Comparison of ENCODE assay signal across 8 mouse cellular contexts in the genomic region with DNA sequence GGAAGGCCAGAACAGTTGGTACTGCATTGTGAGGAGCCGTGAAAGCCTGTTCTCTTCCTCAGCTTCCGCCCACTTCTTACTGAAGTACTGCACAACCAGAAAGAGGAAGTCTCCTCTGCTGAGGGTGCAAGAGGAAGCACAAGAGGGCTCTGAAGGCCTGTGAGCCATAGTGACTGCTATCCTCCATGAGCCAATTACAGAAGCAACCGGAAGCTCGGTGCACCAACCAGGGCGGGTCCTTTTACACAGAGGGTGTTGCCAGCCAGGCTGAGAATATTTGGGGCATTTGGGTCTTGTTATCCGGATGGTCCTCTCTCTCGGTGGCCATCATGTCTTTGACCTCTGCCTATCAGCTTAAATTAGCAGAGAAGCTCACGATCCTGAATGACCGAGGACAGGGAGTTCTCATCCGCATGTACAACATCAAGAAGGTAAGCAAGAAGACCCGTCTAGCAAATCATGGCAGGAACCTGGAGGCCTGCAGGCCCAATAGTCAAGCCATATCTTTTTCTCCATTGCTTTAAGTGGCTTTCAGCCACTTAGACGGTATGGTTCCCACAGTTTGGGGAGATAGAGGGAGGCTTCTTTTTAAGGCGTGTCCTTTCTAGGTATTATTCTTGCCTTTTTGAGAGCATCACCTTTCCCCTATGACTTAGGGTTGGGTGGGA. TPM values are rescaled to one million over a fixed set of nuclear protein-coding genes. Genes with fewer than 3 reads are reported as not detected.
DNase-seq lines count a peak whose midpoint lies in the region; ATAC-seq lines count a peak whose summit lies in the region.

Gene Nckap1l (plus strand): TSS at position 244 of the 668 bp plus-strand sequence.

- peak; percentile 99 for ATAC-seq in megakaryocyte progenitor cell, adult 5-6 weeks (replicated peaks; ENCODE audit: poor library complexity)

- DNase-seq in right cerebral cortex, postnatal 10 days (ENCODE audit: low spot score in 2 of 2) = peak; percentile 59 to 61
- no peak for DNase-seq in right cerebral cortex, postnatal 4 days
- peak; percentile 83 for DNase-seq in c-Kit-positive CD71-negative TER-119-negative erythroid progenitor cells, embryonic 14.5 days (ENCODE audit: low read depth)
- peak; percentile 7 to 8 for DNase-seq in layer of hippocampus, adult 8-10 months (ENCODE audit: low spot score in 2 of 2)
- peak; percentile 77 for DNase-seq in thymus, postnatal 4 days
- no peak for DNase-seq in embryo, embryonic 11 days
- no peak for DNase-seq in Muller cell, postnatal 12 days (ENCODE audit: inconsistent ontology term)

RNA-seq across cellular contexts. Expression of gene Nckap1l, which starts in this region (rescaled TPM):
- 10 to 100 TPM in 2 of 4 experiments, 1 to 10 TPM in 2; 7.4 to 29.6 (median 17.0) TPM for total RNA-seq in layer of hippocampus, adult 8-10 months (2022)
- 65.0 and 67.1 TPM in 2 replicates for total RNA-seq in megakaryocyte progenitor cell, adult 5-6 weeks (2015)
- 90.8 and 94.4 TPM in 2 replicates for total RNA-seq in megakaryocyte progenitor cell, adult 5-6 weeks (2017)

Comparison
In these comparisons a context has a peak if more than half of its experiments do, and no peak if none do; other contexts are left out.
1. DNase-seq: peak in right cerebral cortex, postnatal 10 days (2 of 2), c-Kit-positive CD71-negative TER-119-negative erythroid progenitor cells, embryonic 14.5 days (single experiment), layer of hippocampus, adult 8-10 months (2 of 2) and thymus, postnatal 4 days (single experiment); none in right cerebral cortex, postnatal 4 days (single experiment), embryo, embryonic 11 days (single experiment) and Muller cell, postnatal 12 days (single experiment).